Mouse (Mus musculus) erythroid progenitor cell, adult 5-6 weeks (primary cell): ENCODE data around the gene Capn3. TPM values are rescaled to one million over a fixed set of nuclear protein-coding genes. Genes with fewer than 3 reads are reported as not detected.
A peak's percentile ranks its signal among the peaks of the same experiment; 100 is the strongest.

Source experiments
- ATAC-seq: replicated peaks from 2 replicates; pipeline ENCODE4 v1.8.0; 2016; ENCODE audit warnings: moderate number of reproducible peaks, mild to moderate bottlenecking, moderate TSS enrichment, inconsistent platforms; ENCODE audit not compliant: poor library complexity, low FRiP score, severe bottlenecking
- total RNA-seq, 2 experiments: library from RNA; stranded (forward) in 1 of 2; stranded (reverse) in 1 of 2; fragments of 150-400 nt in 1 of 2; fragments of 186-747, 209-891 nt in 1 of 2; gene quantifications; 2 replicates each; pipeline versions ENCODE4 v1.2.3 to v1.2.4; 2015 to 2017; ENCODE audit warnings: low replicate concordance in 2 of 2

Gene Capn3
- total RNA-seq, 2 experiments from 2014 or later, result not detected

DNA sequence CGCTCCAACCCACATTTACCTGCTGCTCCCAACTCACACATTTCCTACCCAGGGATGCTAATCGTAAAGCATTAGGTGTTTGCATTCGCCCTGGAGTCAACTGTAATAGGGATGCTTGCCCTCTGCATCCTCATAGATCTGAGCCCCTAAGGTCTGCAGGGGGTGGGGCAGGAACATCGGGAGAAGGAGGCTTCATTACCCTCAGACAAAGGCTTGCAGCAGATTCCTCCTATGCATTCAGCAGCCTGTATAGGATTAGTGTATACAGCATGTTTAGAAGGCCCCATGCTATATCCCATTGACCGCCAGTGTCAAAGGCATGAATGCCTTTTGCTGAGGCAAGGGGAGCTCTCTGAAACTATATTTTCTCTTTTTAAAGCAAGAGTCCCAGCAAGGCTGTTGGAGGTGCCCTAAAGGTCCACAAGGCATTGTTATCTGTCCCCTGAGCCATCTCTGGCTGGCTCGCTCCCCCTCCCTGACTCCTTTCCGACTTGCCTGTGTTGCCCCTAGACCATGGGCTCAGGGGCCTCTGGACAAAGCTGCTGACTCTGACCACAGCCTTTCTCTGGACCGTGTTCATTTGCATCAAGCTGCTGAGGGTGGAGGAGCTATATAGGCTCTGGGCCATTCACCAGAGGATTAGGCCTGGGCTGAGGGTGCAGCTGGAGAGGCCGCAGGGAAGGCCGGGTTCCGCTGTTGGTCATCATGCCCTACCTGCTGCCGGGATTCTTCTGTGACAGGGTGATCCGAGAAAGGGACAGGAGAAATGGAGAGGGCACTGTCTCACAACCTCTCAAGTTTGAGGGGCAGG lies 20.7 kb downstream of the Capn3 start:
- ATAC-seq, result no peak

- peak; percentile 62 for ATAC-seq
Measured at GRCm38 (mm10) chr2:120478600-120478999, 22.8 kb downstream of the Capn3 start.

GRCm38 (mm10) chr2:120481921-120482320 lies 26.1 kb downstream of the Capn3 start:
- no peak for ATAC-seq

DNA sequence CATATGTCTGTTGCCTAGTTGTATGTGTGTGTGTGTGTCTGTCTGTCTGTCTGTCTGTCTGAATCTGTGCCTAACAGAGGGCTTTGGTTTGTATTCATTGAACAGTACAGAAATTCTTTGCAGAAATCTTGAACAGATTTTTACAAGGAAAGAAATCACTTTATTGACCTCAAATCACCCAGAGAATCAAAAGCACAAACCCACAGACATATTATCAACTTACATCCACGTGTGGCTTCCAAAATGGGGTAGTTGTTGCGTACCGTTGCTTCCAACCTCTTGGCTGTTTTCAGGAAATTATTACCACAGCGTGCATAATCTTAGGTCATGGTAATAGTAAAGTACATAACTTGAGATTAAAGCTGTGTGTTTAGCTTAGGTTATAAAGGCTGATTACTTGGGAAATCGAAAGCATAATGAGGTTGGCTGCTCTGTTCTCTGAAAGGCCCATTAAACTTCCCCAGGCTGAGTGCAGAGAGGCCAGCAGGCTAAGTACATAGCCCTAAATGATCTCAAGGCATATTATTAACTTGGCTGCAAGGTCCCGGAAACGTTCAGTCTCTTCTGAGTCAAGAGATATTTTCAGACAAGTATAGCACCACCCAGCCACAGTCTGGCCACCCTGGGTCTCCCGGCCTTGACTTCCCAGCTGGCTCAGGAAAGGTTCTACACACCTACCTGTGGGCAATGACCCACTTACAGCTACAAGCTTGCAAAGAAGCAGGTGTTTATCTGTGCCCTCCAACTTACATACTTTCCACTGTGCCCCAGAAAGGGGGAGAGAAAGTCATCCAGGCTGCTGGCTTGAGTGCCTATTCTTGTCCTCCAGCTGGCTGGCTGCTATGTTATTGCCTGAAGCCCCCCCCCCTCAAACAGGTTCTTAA lies 26.9 kb downstream of the Capn3 start:
- no peak for ATAC-seq

DNA sequence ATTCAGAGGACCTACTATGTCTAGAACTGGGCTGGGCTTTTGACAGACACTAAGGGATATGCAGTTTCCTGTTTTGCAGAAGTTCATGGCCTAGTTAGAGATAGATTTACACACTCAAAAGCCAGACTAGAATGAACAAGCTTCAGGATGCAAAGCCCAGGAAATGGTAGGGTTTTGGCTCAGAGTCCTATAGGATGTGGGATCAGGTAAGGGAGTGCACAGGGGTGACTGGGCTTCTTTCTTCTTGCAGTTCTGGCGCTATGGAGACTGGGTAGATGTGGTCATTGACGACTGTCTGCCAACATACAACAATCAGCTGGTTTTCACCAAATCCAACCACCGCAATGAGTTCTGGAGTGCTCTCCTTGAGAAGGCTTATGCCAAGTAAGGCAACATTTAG lies 28.4 kb downstream of the Capn3 start:
- no peak for ATAC-seq

DNA sequence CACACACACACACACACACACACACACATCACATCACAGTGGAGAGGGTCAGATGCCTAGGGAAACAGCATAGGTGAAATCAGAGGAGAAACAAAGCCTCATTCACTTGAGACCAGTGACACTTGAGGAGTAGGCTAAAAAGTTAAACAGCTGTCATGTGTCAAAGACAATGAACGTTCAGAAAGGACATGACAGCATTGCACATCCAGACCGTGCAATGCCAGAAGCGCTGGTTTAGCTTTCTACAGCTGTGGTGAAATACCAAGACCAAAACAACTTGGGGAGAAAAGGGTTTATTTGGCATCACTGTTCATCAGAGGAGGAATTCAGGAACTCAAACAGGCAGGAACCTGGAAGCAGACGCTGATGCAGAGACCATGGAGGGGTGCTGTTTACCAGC lies 37.4 kb downstream of the Capn3 start:
- ATAC-seq, result no peak

DNA sequence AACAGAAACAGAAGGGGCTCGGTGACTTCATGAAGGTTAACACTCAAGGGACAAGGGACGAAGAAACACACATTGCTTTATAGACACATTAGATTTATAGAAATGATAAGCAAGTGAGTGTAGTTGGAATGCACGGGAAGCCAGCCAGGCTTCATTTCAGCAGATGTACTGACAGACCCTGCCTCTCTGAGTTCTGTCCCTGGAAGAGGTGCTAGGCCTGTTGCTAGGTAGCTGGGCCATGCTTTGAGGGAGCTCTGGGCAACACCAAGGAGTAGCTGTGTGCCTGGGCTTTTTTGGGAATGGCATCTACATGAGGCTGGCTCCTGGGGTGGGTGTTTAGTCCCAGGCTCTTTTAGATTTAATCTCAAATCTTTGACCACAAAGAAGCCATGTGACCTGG lies 40.7 kb downstream of the Capn3 start:
- ATAC-seq, result no peak

GRCm38 (mm10) chr2:120499971-120500471 lies 44.2 kb downstream of the Capn3 start:
- ATAC-seq, result no peak

DNA sequence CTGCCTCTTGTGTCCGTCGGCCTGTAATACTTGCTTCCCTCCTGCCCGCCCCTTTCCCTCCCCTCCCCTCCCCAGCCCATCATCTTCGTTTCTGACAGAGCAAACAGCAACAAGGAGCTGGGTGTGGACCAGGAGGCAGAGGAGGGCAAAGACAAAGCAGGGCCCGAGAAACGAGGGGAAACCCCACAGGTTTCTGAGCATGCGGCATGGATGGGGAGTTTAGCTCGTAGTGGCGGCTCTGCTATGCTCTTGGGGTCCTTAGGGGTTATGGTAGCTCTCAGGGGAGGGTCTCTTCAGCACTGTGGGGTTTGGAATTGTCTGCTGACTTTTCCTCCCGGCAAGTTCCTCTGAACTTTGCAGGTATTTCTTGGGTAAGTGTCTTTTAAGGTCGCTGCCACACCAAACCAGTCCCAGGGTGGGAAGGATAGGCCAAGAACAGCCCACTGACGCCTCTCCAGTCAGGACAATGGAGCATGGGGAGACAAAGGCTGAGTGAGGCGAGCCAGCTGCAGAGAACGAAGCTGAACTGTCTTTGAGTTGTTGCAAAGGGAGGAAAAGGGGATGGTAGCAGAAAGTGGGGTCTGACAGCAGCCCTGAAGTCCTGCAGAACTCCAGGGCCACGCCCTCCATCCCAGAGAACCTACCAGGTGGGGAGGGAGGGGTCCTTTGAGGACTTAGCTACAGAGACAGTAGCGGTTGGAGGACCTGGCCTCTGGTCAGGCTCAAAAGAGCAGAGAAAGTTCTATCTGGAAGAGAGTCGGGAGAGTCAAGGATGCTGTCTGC lies 45.5 kb downstream of the Capn3 start:
- ATAC-seq, result no peak

DNA sequence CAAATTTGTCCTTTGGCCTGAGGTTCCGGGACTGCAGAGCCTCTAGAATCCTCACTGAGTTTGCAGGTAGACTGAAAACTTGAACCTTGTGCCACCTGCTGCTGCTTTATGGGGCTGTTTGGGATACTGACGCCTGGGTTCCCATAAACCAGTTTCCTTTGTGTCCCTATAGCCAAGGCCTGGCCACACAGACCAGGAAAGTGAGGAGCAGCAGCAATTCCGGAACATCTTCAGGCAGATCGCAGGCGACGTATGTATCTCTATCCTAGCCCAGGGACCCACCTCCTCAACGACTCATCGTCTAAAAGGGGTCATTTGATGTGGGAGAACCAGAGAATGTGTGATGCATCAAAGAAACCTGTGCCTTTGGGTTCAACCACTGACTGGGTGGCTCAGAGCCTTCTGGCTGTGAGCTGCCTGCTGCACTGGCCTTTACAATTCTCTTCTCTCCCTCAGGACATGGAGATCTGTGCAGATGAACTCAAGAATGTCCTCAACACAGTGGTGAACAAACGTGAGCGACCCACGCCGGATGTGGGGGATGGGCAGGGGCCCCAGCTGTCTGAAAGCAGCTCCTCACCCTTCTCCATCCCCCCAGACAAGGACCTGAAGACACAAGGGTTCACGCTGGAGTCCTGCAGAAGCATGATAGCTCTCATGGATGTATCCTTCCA lies 46.2 kb downstream of the Capn3 start:
- no peak for ATAC-seq

DNA sequence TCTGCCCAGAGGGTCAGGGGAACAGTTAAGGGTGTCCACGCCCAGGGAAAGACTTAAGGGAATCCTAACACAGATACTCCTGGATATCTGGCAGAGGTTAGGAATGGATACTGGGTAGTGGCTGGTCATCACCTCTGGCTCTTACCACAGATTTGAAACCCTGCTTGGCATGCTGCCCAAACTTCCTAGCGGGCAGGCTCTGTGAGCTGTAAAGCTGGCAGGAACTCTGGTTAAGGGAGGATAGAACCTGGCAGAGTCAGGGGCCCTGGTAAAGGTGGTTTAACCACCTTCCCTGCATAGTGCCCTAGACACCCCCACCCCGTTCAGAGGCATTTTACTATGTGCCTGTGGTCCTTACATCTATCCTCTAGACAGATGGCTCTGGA lies 46.8 kb downstream of the Capn3 start:
- ATAC-seq, result no peak

DNA sequence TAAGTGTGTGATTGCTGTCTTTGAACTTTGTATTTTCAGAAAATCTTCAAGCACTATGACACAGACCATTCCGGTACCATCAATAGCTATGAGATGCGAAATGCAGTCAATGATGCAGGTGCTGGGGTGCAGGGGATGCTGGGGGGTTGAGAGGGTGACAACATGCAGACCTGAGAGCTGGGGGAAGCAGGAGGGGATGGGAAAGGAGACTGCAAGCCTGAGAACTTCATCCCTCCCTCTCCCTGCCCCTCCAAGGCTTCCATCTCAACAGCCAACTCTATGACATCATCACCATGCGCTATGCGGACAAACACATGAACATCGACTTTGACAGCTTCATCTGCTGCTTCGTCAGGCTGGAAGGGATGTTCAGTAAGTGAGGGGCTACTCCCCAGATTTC lies 47.3 kb downstream of the Capn3 start:
- no peak for ATAC-seq

- no peak for ATAC-seq
Measured at GRCm38 (mm10) chr2:120503992-120504391, 48.2 kb downstream of the Capn3 start.

DNA sequence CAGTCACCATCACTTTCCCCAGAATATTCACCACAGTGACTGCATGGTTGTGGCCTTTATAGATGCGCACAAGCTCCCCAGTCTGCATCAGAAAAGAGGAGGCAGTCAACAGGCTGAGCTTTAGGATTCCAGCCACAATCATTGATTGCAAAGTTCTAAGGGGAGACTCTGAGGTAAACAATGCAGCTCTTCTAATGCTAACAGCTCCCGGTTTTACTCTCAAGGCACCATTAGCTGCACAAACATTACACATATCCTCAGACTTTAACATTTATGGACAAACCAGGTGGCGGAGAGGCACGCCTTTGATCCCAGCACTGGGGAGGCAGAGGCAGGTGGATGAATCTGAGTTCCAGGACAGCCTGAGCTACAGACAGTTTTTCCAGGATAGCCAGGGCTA lies 58.4 kb downstream of the Capn3 start:
- no peak for ATAC-seq

DNA sequence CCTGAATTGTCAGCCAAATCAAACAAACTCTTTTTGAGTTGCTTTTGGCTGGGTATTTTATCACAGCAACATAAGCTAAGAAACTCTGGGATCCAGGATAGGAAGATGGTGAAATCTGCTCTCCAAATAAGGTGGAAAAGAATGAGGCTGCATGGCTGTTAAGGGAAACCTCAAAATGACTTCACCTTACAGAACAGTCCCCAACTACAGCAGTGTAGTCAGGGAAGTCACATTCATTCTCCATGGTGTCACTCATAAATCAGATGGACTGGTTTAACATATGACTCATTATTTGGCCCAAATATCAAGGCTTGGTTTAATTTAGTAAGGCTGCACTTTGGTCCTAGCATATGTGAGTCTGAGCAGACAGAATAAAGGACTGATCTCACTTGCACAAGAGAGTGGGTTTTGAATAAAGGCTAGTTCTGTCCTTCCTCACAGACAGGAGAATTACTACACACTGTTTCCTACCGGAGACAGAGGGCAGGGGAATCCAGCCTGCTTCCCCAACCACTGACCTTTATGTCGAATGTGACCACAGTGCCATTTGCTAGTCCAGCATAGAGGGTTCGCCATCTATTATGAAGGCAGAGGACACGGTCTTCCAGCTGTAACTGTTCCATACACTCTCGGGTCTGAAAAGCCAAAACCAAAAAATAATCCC lies 62.9 kb downstream of the Capn3 start:
- no peak for ATAC-seq

GRCm38 (mm10) chr2:120526771-120527170 lies 71.0 kb downstream of the Capn3 start:
- no peak for ATAC-seq

GRCm38 (mm10) chr2:120529531-120529930 lies 73.7 kb downstream of the Capn3 start:
- no peak for ATAC-seq

DNA sequence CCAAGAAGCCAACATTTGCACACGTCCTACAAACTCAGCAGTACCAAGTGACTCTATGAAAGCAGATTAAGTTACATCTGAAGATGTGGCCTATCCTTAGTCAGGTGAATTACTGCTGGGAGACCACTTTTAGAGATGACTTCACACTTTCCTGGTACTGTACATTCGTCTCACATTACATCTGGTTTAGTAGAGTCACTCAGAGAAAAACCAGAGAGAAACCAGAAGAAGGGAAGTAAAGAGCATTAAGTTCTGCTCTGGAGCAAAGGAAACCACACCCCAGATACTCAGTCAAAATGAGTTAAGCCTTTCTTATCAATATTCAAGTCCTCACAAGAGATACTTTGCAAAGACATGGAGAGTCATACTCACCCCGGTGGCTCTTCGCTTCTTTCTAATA lies 75.4 kb downstream of the Capn3 start:
- no peak for ATAC-seq

GRCm38 (mm10) chr2:120539333-120539732 lies 83.5 kb downstream of the Capn3 start:
- ATAC-seq, result no peak
